Mouse (Mus musculus) embryonic facial prominence, embryonic 12.5 days (tissue): ENCODE results near the gene Gstp3. TPM values are rescaled to one million over a fixed set of nuclear protein-coding genes. Genes with fewer than 3 reads are reported as not detected.

Experiments used
- ATAC-seq: fragments of 200-750 bp; cut with Nextera tagmentation; 2 replicates; pipeline ENCODE4 v1.8.0; 2017; ENCODE audit not compliant: insufficient number of reproducible peaks, insufficient read depth, low FRiP score, low TSS enrichment
- H3K27ac ChIP-seq: fragments of 300-500 bp; sonication (generic); 2 replicates; pipeline ENCODE4 v1.5.1; 2016; ENCODE audit warnings: mild to moderate bottlenecking
- H3K27me3 ChIP-seq: fragments of 300-500 bp; sonication (generic); 2 replicates; pipeline ENCODE4 v1.6.1; 2016; ENCODE audit warnings: mild to moderate bottlenecking, moderate library complexity
- H3K36me3 ChIP-seq: fragments of 300-500 bp; sonication (generic); 2 replicates; pipeline ENCODE4 v1.6.1; 2016; ENCODE audit warnings: mild to moderate bottlenecking
- H3K4me1 ChIP-seq: fragments of 300-500 bp; sonication (generic); 2 replicates; pipeline ENCODE4 v1.6.1; 2016
- H3K4me2 ChIP-seq: fragments of 300-500 bp; sonication (generic); replicated peaks from 2 replicates; pipeline ENCODE4 v1.6.1; 2016; ENCODE audit warnings: mild to moderate bottlenecking, moderate library complexity
- H3K4me3 ChIP-seq: fragments of 300-500 bp; sonication (generic); 2 replicates; pipeline ENCODE4 v1.5.1; 2016; ENCODE audit warnings: mild to moderate bottlenecking
- H3K9ac ChIP-seq: fragments of 300-500 bp; sonication (generic); 2 replicates; pipeline ENCODE4 v1.6.1; 2016; ENCODE audit warnings: mild to moderate bottlenecking, moderate library complexity
- H3K9me3 ChIP-seq: fragments of 300-500 bp; sonication (generic); 2 replicates; pipeline ENCODE4 v1.6.1; 2016; ENCODE audit warnings: mild to moderate bottlenecking, moderate library complexity
- WGBS: fragments of 180-500 bp; shearing (Covaris S2); methylation state at CpG from one replicate; pipeline ENCODE4 v1.1.7; 2016; 5-methylcytosine and 5-hydroxymethylcytosine counted together
- polyA plus RNA-seq: library from polyadenylated mRNA; unstranded; fragments of >200 nt; fragmentation: Nextera tagmentation; extraction: Ambion mirVana; gene quantifications from 2 replicates; pipeline ENCODE4 v1.2.1, GENCODE M21; 2016

The Gstp3 gene
- polyA plus RNA-seq, 1 experiment from 2014 or later = not detected

- H3K4me1 ChIP-seq = peaks cover 35% of the 10 kb centered on the region
- 14% methylated on average over 9 of the region's 9 CpGs for WGBS
- H3K36me3 ChIP-seq = no peaks in the 10 kb centered on the region
- peaks cover 40% of the 10 kb centered on the region for H3K27me3 ChIP-seq
- no peak overlapping the region for H3K27ac ChIP-seq
- H3K9ac ChIP-seq = no peak overlapping the region
- H3K9me3 ChIP-seq = no peaks in the 10 kb centered on the region
- H3K4me3 ChIP-seq = no peak overlapping the region
- no peak overlapping the region; the same call in 1 of the 2 replicates for H3K4me2 ChIP-seq
- no peak for ATAC-seq
Measured at GRCm38 (mm10) chr19:4099056-4099455, 39.7 kb upstream of the Gstp3 start.

GRCm38 (mm10) chr19:4098426-4098825, 39.1 kb upstream of the Gstp3 start:
- 90% methylated on average over 13 of the region's 13 CpGs for WGBS
- Histone ChIP-seq H3K4me2 (no peak overlapping the region), H3K9me3 (no peaks in the 10 kb centered on the region), H3K36me3 (no peaks in the 10 kb centered on the region), H3K27me3 (peaks cover 40% of the 10 kb centered on the region), H3K4me3 (no peak overlapping the region), H3K4me1 (peaks cover 35% of the 10 kb centered on the region), H3K27ac (no peak overlapping the region), H3K9ac (no peak overlapping the region)
- no peak for ATAC-seq

- peaks cover 38% of the 10 kb centered on the region for H3K27me3 ChIP-seq
- peaks cover 35% of the 10 kb centered on the region for H3K4me1 ChIP-seq
- H3K9ac ChIP-seq = peak overlapping the region; percentile 53
- WGBS = 2% methylated on average over 21 of the region's 21 CpGs
- peak overlapping the region; percentile 72 for H3K4me2 ChIP-seq
- H3K4me3 ChIP-seq = peak overlapping the region; percentile 62
- ATAC-seq = no peak
- H3K27ac ChIP-seq = peak overlapping the region; percentile 69
- H3K9me3 ChIP-seq = no peaks in the 10 kb centered on the region
- H3K36me3 ChIP-seq = no peaks in the 10 kb centered on the region
Measured at GRCm38 (mm10) chr19:4097441-4097825, 38.1 kb upstream of the Gstp3 start.

GRCm38 (mm10) chr19:4096642-4097440, 37.5 kb upstream of the Gstp3 start, which contains the start of gene Cdk2ap2:
TSS of gene Cdk2ap2 (plus strand) at chr19:4097182.
- Histone ChIP-seq H3K36me3 (no peaks in the 10 kb centered on the region), H3K9ac (peak within 1 kb of the TSS; percentile 53), H3K27ac (peak within 1 kb of the TSS; percentile 77), H3K9me3 (no peaks in the 10 kb centered on the region), H3K4me3 (peak within 1 kb of the TSS; percentile 62), H3K27me3 (peaks cover 33% of the 10 kb centered on the region), H3K4me2 (peak within 1 kb of the TSS; percentile 72), H3K4me1 (peaks cover 35% of the 10 kb centered on the region)
- peak; percentile 92 for ATAC-seq
- under 1% methylated on average over 65 of the region's 65 CpGs for WGBS

GRCm38 (mm10) chr19:4095802-4096201, 36.4 kb upstream of the Gstp3 start:
- Histone ChIP-seq H3K4me2 (no peak overlapping the region), H3K9me3 (no peaks in the 10 kb centered on the region), H3K9ac (no peak overlapping the region), H3K36me3 (no peaks in the 10 kb centered on the region), H3K4me1 (peaks cover 27% of the 10 kb centered on the region), H3K27ac (no peak overlapping the region), H3K27me3 (peaks cover 22% of the 10 kb centered on the region), H3K4me3 (no peak overlapping the region)
- no peak for ATAC-seq
- 65% methylated on average over 3 of the region's 3 CpGs for WGBS

- no peaks in the 10 kb centered on the region for H3K36me3 ChIP-seq
- H3K4me2 ChIP-seq = no peak overlapping the region
- peaks cover 22% of the 10 kb centered on the region for H3K4me1 ChIP-seq
- peaks cover 12% of the 10 kb centered on the region; the same call in 1 of the 2 replicates for H3K27me3 ChIP-seq
- no peak for ATAC-seq
- H3K9me3 ChIP-seq = no peaks in the 10 kb centered on the region
- H3K9ac ChIP-seq = no peak overlapping the region
- no peak overlapping the region for H3K27ac ChIP-seq
- WGBS = 73% methylated on average over 5 of the region's 5 CpGs
- no peak overlapping the region for H3K4me3 ChIP-seq
Measured at GRCm38 (mm10) chr19:4094774-4095303, 35.5 kb upstream of the Gstp3 start.

- Histone ChIP-seq H3K4me3 (no peak overlapping the region), H3K4me2 (no peak overlapping the region), H3K27me3 (peaks cover 9% of the 10 kb centered on the region; the same call in 1 of the 2 replicates), H3K9me3 (no peaks in the 10 kb centered on the region), H3K36me3 (no peaks in the 10 kb centered on the region), H3K9ac (no peak overlapping the region), H3K4me1 (peaks cover 18% of the 10 kb centered on the region), H3K27ac (no peak overlapping the region)
- no peak for ATAC-seq
- WGBS = 65% methylated on average over 3 of the region's 3 CpGs
Measured at GRCm38 (mm10) chr19:4094348-4094747, 35.0 kb upstream of the Gstp3 start.

- Histone ChIP-seq H3K27ac (no peak overlapping the region), H3K4me1 (peaks cover 15% of the 10 kb centered on the region), H3K9me3 (no peaks in the 10 kb centered on the region), H3K9ac (no peak overlapping the region), H3K36me3 (no peaks in the 10 kb centered on the region), H3K4me2 (no peak overlapping the region), H3K4me3 (no peak overlapping the region), H3K27me3 (peaks cover 6% of the 10 kb centered on the region; the same call in 1 of the 2 replicates)
- no peak for ATAC-seq
- WGBS = 72% methylated on average over 7 of the region's 7 CpGs
Measured at GRCm38 (mm10) chr19:4093772-4094171, 34.4 kb upstream of the Gstp3 start.

- Histone ChIP-seq H3K4me1 (peaks cover 12% of the 10 kb centered on the region), H3K36me3 (no peaks in the 10 kb centered on the region), H3K27ac (no peak overlapping the region), H3K4me3 (no peak overlapping the region), H3K4me2 (no peak overlapping the region), H3K9ac (no peak overlapping the region), H3K9me3 (no peaks in the 10 kb centered on the region), H3K27me3 (no peaks in the 10 kb centered on the region)
- ATAC-seq = no peak
- WGBS = 91% methylated on average over 3 of the region's 3 CpGs
Measured at GRCm38 (mm10) chr19:4092750-4093149, 33.4 kb upstream of the Gstp3 start.

GRCm38 (mm10) chr19:4091383-4091782, 32.0 kb upstream of the Gstp3 start:
- H3K27me3 ChIP-seq = no peaks in the 10 kb centered on the region
- peaks cover 4% of the 10 kb centered on the region for H3K4me1 ChIP-seq
- H3K27ac ChIP-seq = no peak overlapping the region
- H3K4me2 ChIP-seq = no peak overlapping the region
- H3K9ac ChIP-seq = no peak overlapping the region
- H3K36me3 ChIP-seq = no peaks in the 10 kb centered on the region
- H3K9me3 ChIP-seq = no peaks in the 10 kb centered on the region
- WGBS = 70% methylated on average over 2 of the region's 2 CpGs
- ATAC-seq = no peak
- no peak overlapping the region for H3K4me3 ChIP-seq

GRCm38 (mm10) chr19:4090446-4090845, 31.1 kb upstream of the Gstp3 start:
- H3K36me3 ChIP-seq = no peaks in the 10 kb centered on the region
- H3K27me3 ChIP-seq = no peaks in the 10 kb centered on the region
- no peaks in the 10 kb centered on the region for H3K4me1 ChIP-seq
- no peaks in the 10 kb centered on the region for H3K9me3 ChIP-seq
- no peak overlapping the region for H3K27ac ChIP-seq
- H3K4me2 ChIP-seq = no peak overlapping the region
- no peak overlapping the region for H3K9ac ChIP-seq
- no peak overlapping the region for H3K4me3 ChIP-seq
- ATAC-seq = no peak
- WGBS = 94% methylated on average over 3 of the region's 3 CpGs

- Histone ChIP-seq H3K4me1 (no peaks in the 10 kb centered on the region), H3K27me3 (no peaks in the 10 kb centered on the region), H3K36me3 (no peaks in the 10 kb centered on the region), H3K4me2 (no peak overlapping the region), H3K9me3 (no peaks in the 10 kb centered on the region), H3K27ac (no peak overlapping the region), H3K9ac (no peak overlapping the region), H3K4me3 (no peak overlapping the region)
- 86% methylated on average over 6 of the region's 6 CpGs for WGBS
- ATAC-seq = no peak
Measured at GRCm38 (mm10) chr19:4089128-4089527, 29.8 kb upstream of the Gstp3 start.
